Mouse (Mus musculus) heart, adult 2 months (tissue): ENCODE results near the gene Gm10961. TPM values are rescaled to one million over a fixed set of nuclear protein-coding genes. Genes with fewer than 3 reads are reported as not detected.

Experiments used
- DNase-seq, 2 experiments: peaks; one replicate each; pipeline ENCODE4 v3.0.0; 2021
- H3K27ac ChIP-seq: fragments of 200-600 bp; 2 replicates; pipeline ENCODE4 v1.8.1; 2022
- H3K27me3 ChIP-seq: fragments of 200-500 bp; 2 replicates; pipeline ENCODE4 v1.6.1; 2012; ENCODE audit warnings: mild to moderate bottlenecking, low read length, inconsistent platforms, mixed read lengths; ENCODE audit not compliant: control insufficient read depth, insufficient read depth
- H3K36me3 ChIP-seq: fragments of 200-500 bp; 2 replicates; pipeline ENCODE4 v1.6.1; 2012; ENCODE audit warnings: low read length, inconsistent platforms; ENCODE audit not compliant: control insufficient read depth, insufficient read depth
- H3K4me1 ChIP-seq: fragments of 200-500 bp; 2 replicates; pipeline ENCODE4 v1.6.1; 2011; ENCODE audit warnings: low read length; ENCODE audit not compliant: control insufficient read depth, insufficient read depth
- H3K4me3 ChIP-seq: fragments of 200-600 bp; 2 replicates; pipeline ENCODE4 v1.8.1; 2022
- H3K79me2 ChIP-seq: fragments of 200-500 bp; replicated peaks from 2 replicates; pipeline ENCODE4 v1.6.1; 2012; ENCODE audit warnings: mild to moderate bottlenecking, inconsistent platforms, low read length, moderate library complexity, mixed read lengths; ENCODE audit not compliant: control insufficient read depth, insufficient read depth
- H3K9ac ChIP-seq: fragments of 200-500 bp; 2 replicates; pipeline ENCODE4 v1.6.1; 2012; ENCODE audit warnings: low read depth, mild to moderate bottlenecking, control low read depth, inconsistent platforms, low read length, mixed read lengths
- CTCF ChIP-seq: fragments of 200-600 bp; IDR thresholded peaks from 2 replicates; pipeline ENCODE4 v1.8.1; 2022; ENCODE audit warnings: antibody characterized with exemption, mild to moderate bottlenecking, moderate library complexity
- EP300 ChIP-seq: fragments of 200-500 bp; IDR thresholded peaks from 2 replicates; pipeline ENCODE4 v1.6.1; 2011; ENCODE audit warnings: low read depth, low read length, control low read depth; ENCODE audit not compliant: insufficient read depth
- POLR2A ChIP-seq: fragments of 200-500 bp; IDR thresholded peaks from 2 replicates; pipeline ENCODE4 v1.6.1; 2011; ENCODE audit warnings: mild to moderate bottlenecking, low read depth, low read length, control low read depth; ENCODE audit not compliant: insufficient read depth
- WGBS: fragments of 180-500 bp; shearing (Covaris S2); methylation state at CpG from one replicate; pipeline ENCODE4 v1.1.7; 2018; 5-methylcytosine and 5-hydroxymethylcytosine counted together
- intact Hi-C: fragments of 180-260 bp; cut with DNase I; formaldehyde crosslinking; loops from one replicate; pipeline ENCODE4 v1.15.1; 2025
- polyA plus RNA-seq: library from polyadenylated mRNA; depleted of rRNA; stranded (reverse); fragments of >200 nt; gene quantifications from 2 replicates; pipeline ENCODE4 v1.2.3, GENCODE M21; 2012
- total RNA-seq, 2 experiments: library from RNA; stranded (reverse); gene quantifications; 2 replicates each; pipeline ENCODE4 v1.2.3; 2021

Gm10961 gene
- total and polyA plus RNA-seq, 3 experiments = not detected

GRCm38 (mm10) chr3:107656888-107657287 is 25.8 kb downstream of the Gm10961 start:
- Histone ChIP-seq H3K9ac (no peak overlapping the region), H3K36me3 (no peaks in the 10 kb centered on the region), H3K27me3 (no peaks in the 10 kb centered on the region), H3K4me3 (no peak overlapping the region), H3K79me2 (no peaks in the 10 kb centered on the region), H3K4me1 (no peaks in the 10 kb centered on the region), H3K27ac (no peak overlapping the region)
- no peak for DNase-seq
- TF ChIP-seq POLR2A = no peak
- no peak for TF ChIP-seq EP300
- no peak for TF ChIP-seq CTCF
- intact Hi-C loops = no loop called here
- WGBS = 72% methylated on average over 4 of the region's 4 CpGs

DNA sequence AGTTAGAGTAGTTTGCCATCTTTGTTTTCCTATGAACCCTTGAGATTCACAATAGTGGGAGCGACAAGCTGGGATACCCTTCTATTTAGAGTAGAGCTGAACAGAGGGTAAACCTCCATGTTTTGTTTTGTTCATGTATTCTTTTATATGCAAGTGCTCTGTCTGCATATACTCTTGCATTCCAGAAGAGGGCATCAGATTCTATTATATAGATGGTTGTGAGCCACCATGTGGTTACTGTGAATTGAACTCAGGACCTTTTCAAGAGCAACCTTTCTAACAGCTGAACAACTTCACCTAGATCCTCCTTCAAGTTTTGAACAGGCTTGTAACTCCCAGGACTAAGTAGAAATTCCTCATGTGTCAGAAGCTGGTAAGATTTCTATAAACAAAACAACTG is 27.9 kb downstream of the Gm10961 start:
- TF ChIP-seq EP300 (no peak), CTCF (peak; percentile 62), POLR2A (no peak)
- Histone ChIP-seq H3K4me1 (no peaks in the 10 kb centered on the region), H3K27me3 (no peaks in the 10 kb centered on the region), H3K79me2 (no peaks in the 10 kb centered on the region), H3K9ac (no peak overlapping the region), H3K36me3 (no peaks in the 10 kb centered on the region), H3K27ac (no peak overlapping the region), H3K4me3 (no peak overlapping the region)
- 98% methylated on average over 1 of the region's 1 CpGs for WGBS
- intact Hi-C loops = loop anchor here (1.0 kb wide), 1 partner anchor 205 kb away; no protein-coding TSS in a partner anchor
- DNase-seq = no peak

- no peak overlapping the region for H3K4me3 ChIP-seq
- intact Hi-C loops = no loop called here
- H3K4me1 ChIP-seq = no peaks in the 10 kb centered on the region
- peaks cover 4% of the 10 kb centered on the region for H3K36me3 ChIP-seq
- DNase-seq = no peak
- WGBS = 96% methylated on average over 1 of the region's 1 CpGs
- no peak for TF ChIP-seq EP300
- no peak for TF ChIP-seq CTCF
- no peak for TF ChIP-seq POLR2A
- no peak overlapping the region for H3K9ac ChIP-seq
- no peaks in the 10 kb centered on the region for H3K27me3 ChIP-seq
- no peak overlapping the region for H3K27ac ChIP-seq
- H3K79me2 ChIP-seq = no peaks in the 10 kb centered on the region
Observed at GRCm38 (mm10) chr3:107664641-107665040, 33.5 kb downstream of the Gm10961 start.

DNA sequence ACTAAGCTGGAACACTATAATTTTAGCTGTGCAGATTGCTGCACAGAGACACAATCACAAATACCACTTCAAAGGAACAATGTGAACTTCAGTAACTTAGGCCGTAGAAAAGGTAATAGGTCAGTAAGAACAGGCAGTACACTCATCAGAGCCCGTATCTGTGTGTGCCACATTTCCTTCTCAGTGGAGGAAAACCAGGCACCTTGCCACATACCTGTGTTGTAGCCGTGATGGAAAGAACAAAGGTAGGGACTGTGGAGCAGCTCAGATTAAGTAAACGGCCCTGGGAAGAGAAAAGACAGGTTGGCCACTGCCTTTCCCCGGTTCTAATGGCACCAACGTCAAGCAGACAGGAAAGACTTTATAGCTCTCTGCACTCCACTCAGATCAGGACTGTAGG is 36.3 kb downstream of the Gm10961 start:
- Histone ChIP-seq H3K79me2 (no peaks in the 10 kb centered on the region), H3K27ac (no peak overlapping the region), H3K4me3 (no peak overlapping the region), H3K9ac (no peak overlapping the region), H3K27me3 (no peaks in the 10 kb centered on the region), H3K36me3 (peaks cover 7% of the 10 kb centered on the region), H3K4me1 (no peaks in the 10 kb centered on the region)
- no peak for DNase-seq
- intact Hi-C loops = no loop called here
- 62% methylated on average over 6 of the region's 6 CpGs for WGBS
- TF ChIP-seq POLR2A (no peak), CTCF (no peak), EP300 (no peak)

- H3K27me3 ChIP-seq = no peaks in the 10 kb centered on the region
- no peak overlapping the region for H3K9ac ChIP-seq
- H3K4me3 ChIP-seq = no peak overlapping the region
- 84% methylated on average over 7 of the region's 7 CpGs for WGBS
- intact Hi-C loops = no loop called here
- TF ChIP-seq POLR2A = no peak
- no peak for TF ChIP-seq CTCF
- TF ChIP-seq EP300 = no peak
- no peak overlapping the region for H3K27ac ChIP-seq
- no peaks in the 10 kb centered on the region for H3K79me2 ChIP-seq
- DNase-seq = no peak
- H3K4me1 ChIP-seq = no peaks in the 10 kb centered on the region
- peaks cover 7% of the 10 kb centered on the region for H3K36me3 ChIP-seq
Observed at GRCm38 (mm10) chr3:107668786-107669185, 37.7 kb downstream of the Gm10961 start.

DNA sequence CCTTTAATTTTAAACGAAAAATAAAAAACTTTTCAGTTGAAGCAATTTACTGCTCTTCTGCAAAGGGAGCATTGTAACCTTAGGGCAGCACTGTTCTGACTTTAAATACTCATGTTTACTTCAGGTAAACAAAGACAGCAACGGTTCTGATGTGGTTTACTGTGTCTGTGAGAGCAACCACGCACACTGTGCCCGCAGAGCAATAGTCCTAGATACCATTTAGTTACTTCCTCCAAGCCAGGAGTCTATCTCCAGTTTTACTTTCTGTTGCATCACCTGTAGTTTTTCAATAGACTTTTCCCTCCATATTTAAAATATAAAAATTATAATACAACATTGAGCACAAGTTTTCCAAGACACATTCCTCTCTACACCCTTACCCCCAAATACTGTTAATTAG is 39.4 kb downstream of the Gm10961 start:
- H3K4me3 ChIP-seq = no peak overlapping the region
- intact Hi-C loops = no loop called here
- 89% methylated on average over 4 of the region's 4 CpGs for WGBS
- peaks cover 5% of the 10 kb centered on the region for H3K36me3 ChIP-seq
- no peak overlapping the region for H3K27ac ChIP-seq
- no peaks in the 10 kb centered on the region for H3K79me2 ChIP-seq
- H3K9ac ChIP-seq = no peak overlapping the region
- no peak for TF ChIP-seq CTCF
- no peak for TF ChIP-seq POLR2A
- no peak for DNase-seq
- no peaks in the 10 kb centered on the region for H3K27me3 ChIP-seq
- no peaks in the 10 kb centered on the region for H3K4me1 ChIP-seq

GRCm38 (mm10) chr3:107671509-107671908 is 40.4 kb downstream of the Gm10961 start:
- TF ChIP-seq POLR2A = no peak
- no peak for TF ChIP-seq CTCF
- no peak for TF ChIP-seq EP300
- no peak overlapping the region for H3K27ac ChIP-seq
- H3K36me3 ChIP-seq = peaks cover 3% of the 10 kb centered on the region
- no peak overlapping the region for H3K9ac ChIP-seq
- no peak for DNase-seq
- 89% methylated on average over 2 of the region's 2 CpGs for WGBS
- no peaks in the 10 kb centered on the region for H3K27me3 ChIP-seq
- H3K4me1 ChIP-seq = no peaks in the 10 kb centered on the region
- no peak overlapping the region for H3K4me3 ChIP-seq
- no peaks in the 10 kb centered on the region for H3K79me2 ChIP-seq
- intact Hi-C loops = no loop called here
